Mouse (Mus musculus) activated CD4-positive, CD25-positive, alpha-beta regulatory T cell, adult 4 months (primary cell): ENCODE results near the gene Cat. TPM values are rescaled to one million over a fixed set of nuclear protein-coding genes. Genes with fewer than 3 reads are reported as not detected.

Experiments
- ATAC-seq: one replicate; pipeline ENCODE4 v1.8.0; 2017
- polyA plus RNA-seq, 2 experiments: library from polyadenylated mRNA; unstranded; fragments of 100-300 nt; shearing (Covaris generic); gene quantifications; one replicate each; pipeline ENCODE4 v1.2.1; 2017

Gene Cat
- polyA plus RNA-seq, 2 experiments from 2014 or later, result 104 to 110 TPM

GRCm38 (mm10) chr2:103435110-103435509 lies 49.9 kb downstream of the Cat start:
- no peak for ATAC-seq

DNA sequence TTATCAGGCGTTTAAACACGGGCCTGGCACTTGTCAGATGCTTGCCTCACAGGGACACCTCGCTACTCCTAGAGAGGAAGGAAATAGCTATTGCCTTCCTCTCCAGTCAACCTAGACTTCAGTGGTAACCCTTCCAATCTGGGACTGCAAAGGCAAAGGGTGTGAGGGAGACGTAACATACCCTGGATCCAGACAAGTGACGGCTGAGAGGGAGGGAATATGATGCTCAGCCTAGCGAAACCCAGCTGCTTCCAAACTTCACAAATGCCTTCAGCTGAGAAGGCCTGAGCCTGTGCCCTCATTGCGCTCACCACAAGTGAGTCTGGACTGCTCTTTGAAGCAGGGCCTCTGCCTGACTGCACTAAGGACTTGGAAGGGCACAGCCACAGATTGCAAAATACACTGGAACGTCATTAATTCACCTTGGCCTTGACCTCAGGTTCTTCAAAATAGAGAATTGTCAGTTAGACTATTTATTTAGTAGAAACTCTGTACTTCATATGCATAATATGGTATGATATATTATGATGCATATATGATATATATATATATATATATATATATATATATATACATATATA lies 52.2 kb downstream of the Cat start:
- no peak for ATAC-seq

DNA sequence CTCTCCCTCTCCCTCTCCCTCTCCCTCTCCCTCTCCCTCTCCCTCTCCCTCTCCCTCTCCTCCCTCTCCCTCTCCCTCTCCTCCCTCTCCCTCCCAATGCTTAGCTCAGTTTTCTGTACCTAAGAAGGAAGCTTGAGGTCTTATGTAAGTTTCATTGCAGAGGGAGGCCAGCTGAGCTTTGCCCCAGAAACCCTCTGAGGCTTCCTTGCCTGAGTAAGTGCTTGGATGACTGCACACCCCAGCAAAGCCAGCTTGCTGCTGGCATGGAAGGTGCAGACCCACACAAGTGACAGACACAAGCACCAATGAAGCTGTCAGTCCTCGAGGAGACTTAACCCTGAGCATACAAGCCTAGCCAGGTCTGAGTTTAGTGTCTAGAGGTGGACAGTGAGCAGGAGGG lies 54.2 kb downstream of the Cat start:
- no peak for ATAC-seq

DNA sequence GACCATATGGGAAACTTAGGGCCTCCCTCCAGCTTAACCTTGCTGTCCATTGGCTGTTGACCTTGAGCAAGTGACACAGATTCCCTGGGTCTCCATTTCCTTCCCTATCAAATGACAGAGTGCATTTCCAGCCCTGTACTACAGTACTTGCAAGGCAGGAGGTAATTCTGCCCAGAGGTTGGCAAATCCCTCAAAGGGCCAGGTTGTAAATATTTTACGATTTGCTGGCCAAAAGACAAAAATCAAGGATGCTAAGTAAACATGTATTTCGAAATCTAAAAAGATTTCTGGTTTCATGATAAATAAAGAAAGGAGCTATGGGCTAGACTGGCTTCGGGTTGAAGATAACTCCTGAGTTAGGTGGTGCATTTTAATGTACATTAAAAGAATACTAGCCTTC lies 56.6 kb downstream of the Cat start:
- ATAC-seq, result no peak

- ATAC-seq, result no peak
These were observed 59.4 kb downstream of the Cat start for GRCm38 (mm10) chr2:103425456-103426063.

- no peak for ATAC-seq
These were observed 60.5 kb downstream of the Cat start for GRCm38 (mm10) chr2:103424349-103425026.

- ATAC-seq, result no peak
These were observed 61.1 kb downstream of the Cat start for GRCm38 (mm10) chr2:103423884-103424283.

DNA sequence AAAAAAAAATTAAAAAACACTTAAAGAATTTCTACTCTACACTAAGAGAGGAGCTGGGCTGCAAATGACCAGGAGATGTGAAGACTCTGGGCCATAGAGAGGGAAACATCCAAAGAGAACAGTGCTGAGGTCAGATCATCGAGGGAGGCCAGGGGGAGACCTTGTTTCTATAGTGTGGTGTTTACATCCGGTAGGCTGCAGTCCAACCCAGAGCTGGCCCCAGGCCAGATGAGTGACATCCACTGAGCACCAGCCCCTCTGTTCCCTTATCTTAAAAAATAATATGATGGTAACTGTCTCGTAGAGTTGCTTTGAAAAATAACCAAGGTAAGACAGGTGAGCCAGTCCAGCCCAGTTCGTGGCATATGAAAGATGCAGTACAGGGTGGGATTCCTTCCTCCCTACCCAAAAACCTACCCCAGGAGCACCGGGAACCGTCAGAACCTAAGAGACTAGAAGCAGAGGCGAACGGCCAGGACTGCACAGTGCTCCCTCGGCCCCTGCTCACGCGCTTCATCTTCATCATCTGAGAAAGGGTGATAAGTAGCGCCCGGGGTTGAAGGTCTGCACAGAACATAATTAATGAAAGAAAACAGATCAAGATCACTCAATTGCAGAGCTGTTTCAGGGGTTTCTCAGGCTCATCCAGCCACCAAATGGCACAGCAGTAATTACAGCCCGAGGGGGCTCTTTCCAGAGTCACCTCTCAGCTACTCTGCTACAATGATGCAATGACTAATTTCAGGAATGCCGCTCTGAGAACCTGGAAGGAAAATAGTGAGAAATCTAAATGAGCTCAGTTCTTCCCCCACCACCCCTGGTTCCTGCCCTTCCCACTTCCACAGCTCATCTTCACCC lies 64.1 kb downstream of the Cat start:
- ATAC-seq, result no peak

- ATAC-seq, result no peak
These were observed 69.2 kb downstream of the Cat start for GRCm38 (mm10) chr2:103415774-103416173.

DNA sequence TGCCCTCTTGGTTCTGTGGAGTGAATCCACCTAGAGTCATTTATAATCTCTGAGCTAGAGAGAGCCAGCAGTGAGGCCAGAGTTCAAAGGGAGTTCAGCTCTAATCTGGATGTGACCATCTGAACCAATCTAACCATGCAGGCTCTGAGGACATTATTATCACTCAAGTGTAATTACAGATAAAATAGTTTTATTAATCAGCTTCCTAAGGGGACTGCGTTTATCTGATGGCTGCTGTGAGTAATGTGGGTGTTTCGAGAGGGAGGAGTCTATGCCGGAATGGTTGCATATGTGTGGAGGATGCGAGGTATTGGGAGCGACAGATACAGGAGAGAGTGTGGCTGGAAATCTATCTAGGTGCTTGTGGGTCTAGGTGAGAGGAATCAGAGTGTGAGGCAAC lies 71.6 kb downstream of the Cat start:
- no peak for ATAC-seq

DNA sequence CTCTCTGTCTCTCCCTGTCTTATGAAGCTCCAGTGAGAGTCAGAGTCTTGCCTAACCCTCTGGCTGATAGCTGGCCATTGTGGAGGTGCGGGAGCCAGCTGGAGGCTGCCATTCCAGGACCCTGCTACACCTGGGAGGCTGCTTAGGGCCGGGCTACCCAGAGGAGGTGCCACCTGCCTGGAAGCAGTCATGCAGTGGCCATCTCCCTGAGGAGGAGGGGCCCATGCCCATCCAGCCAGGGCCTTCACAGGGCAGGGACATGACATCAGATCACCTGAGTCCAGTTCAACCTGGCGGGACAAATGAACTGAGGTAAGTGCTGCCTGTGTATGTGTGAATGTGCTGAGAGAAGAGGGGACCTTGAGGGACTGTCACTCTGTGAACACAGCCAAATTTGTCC lies 73.1 kb downstream of the Cat start:
- no peak for ATAC-seq

DNA sequence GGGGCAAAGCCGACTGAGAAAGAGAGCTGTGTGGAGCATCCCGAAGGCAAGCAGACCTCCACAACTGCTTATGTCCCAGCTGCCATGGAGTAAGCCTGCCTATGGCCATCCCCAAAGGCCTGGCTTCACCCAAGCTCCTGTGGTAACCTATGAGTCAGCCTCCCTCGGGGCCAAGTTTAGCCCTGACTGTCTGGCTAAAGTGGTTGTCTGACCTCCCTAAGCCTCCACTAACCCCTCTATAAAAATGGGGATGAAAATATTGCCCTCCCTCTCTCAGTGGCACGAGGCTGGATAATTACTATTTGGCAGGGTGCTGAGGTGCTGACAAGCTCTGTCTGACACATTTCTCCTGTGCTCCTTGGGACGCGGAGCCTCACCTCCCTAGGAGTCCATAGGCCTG lies 73.6 kb downstream of the Cat start, which contains the start of gene Elf5:
Gene Elf5 (plus strand): TSS at position 341 of the 400 bp plus-strand sequence.
- ATAC-seq, result no peak

DNA sequence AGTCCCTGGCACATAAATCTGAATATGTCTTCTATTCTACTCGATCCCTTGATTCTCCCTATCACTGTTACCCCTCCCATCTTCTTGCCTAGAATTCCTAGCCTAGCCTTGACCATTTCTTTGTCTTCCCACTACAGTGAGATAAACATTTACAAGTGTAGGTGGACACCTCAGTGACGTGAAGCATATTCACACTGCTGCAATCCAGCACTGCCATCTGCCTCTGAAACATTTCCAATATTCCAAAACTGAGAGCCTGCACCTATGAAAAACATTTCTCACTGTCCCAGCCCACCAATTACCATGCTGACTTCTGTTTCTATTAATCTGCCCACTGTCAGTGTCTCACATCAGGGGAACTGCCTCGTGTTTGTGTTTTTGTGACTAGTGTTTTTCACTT lies 78.7 kb downstream of the Cat start:
- no peak for ATAC-seq

Other genes with a start within 250 kb of the Cat start
- gene Ehf, start 181.9 kb downstream of the Cat start, polyA plus RNA-seq, result not detected
- not detected for gene Elf5, start 73.5 kb downstream of the Cat start, polyA plus RNA-seq
- gene Abtb2, start 81.2 kb upstream of the Cat start, polyA plus RNA-seq, result 10 to 100 TPM in 1 of 2 experiments, 1 to 10 TPM in 1; 9.0 to 10.9 TPM